Mouse (Mus musculus): ENCODE measurements around the gene Plch2. TPM values are rescaled to one million over a fixed set of nuclear protein-coding genes. Genes with fewer than 3 reads are reported as not detected.

The Plch2 gene
- total RNA-seq, 2 experiments from 2014 or later = 91.1 to 92.0 TPM

DNA sequence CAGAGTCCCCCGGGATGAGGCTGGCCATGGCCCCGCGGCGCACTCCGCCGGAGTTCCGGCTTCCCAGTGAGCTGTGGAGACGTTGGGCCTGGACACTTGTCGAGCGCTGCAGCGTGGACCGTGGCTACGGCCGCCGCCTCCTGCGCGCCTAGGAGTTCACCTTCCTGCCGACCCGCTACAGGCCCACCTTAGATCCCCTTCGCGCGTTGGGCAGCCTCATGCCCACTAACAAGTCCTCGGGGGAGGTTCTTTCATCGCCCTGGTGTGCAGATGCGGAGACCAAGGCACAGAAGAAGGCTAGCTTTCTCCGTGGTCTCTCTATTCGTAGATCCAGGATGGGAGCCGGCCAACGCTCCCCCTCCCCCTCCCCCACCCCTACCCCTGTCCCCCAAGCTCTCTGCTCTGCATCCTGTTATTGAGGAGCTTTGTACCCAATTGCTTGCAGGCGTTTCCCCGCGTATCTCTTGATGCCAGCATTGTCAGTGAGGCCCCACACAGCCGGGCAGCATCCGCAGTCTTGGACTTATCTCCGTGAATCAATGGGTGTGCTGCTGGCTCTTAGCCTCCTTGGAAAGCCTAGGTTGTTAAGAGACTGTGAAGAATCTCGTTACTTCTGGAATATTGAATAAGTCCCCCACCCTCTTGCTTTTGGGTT lies 91.9 kb downstream of the Plch2 start:
- DNase-seq (ENCODE audit: low spot score in 2 of 2) = no peak
- no peak for TF ChIP-seq CTCF (conservative IDR thresholded peaks at IDR 0.05)
- peak overlapping the region; percentile 99 for H3K27ac ChIP-seq
- peak overlapping the region; percentile 92 for H3K4me3 ChIP-seq

DNA sequence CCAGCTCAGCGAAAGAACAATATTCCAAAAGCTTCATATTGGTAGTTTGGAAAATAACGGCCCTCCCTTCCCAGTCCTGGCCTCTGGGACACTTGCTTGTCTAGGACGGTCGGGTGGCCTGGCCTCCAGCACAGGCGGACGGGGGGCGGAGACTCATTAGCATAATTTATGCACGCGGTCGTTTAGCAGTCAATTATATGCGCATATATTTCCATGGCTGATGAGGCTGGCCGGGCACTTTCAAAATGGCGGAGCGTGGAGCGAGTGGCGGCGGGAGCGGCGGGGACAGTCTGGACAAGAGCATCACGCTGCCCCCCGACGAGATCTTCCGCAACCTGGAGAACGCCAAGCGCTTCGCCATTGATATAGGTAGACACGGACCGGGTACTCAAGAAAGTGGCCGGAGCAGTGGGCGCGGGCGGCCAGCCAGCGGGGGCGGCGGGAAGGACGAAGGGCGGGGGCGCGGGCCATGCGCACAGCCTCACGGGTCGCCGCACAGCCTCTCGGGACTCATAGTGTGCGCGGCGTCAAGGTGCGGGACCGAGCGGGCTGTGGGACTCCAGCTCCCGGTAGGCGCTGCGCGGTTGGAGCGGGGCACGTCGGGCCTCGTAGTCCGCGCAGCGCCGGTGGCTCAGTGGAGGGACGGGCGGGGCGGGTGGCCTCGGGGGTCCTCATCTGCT lies 92.5 kb downstream of the Plch2 start, which contains the start of gene Pank4:
Gene Pank4, plus strand, starts transcription at position 223 of the 680 bp plus-strand sequence.
- TF ChIP-seq CTCF (conservative IDR thresholded peaks at IDR 0.05) = no peak
- H3K4me3 ChIP-seq = peak within 1 kb of the TSS; percentile 92
- peak; percentile 88 to 91 for DNase-seq (ENCODE audit: low spot score in 2 of 2)
- peak within 1 kb of the TSS; percentile 99 for H3K27ac ChIP-seq

DNA sequence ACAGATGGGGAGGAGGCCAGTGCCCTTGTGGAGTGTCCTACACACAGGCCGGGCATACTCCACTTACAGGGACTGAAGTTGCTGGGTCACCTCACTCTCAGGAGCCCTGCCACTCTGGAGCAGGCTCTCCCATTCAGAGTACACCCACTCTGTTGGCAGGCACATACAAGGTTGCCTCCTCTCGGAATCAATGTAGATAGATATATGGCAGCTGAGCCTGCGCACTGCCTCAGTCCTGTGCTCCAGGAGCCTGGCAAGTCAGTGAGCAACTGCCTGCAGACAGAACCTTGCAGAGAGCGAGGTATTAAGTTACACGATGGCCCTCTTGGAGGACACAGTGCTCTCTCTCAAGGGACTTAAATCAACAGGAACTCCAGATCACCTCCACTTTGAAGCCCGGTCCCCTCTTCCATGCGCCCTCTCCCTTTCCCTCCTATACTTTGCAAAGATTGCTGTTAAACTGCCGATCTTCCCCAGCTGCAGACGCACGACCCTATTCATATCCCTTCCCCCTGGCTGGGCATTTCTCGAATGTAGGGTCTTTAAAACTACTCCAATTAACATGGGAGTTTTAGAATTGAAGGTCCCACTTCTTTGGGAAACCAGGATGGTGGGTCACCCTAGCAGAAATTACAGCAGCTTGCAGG lies 93.3 kb downstream of the Plch2 start:
- TF ChIP-seq CTCF (conservative IDR thresholded peaks at IDR 0.05) = no peak
- Histone ChIP-seq H3K4me3 (peak overlapping the region; percentile 92), H3K27ac (peak overlapping the region; percentile 99)
- no peak for DNase-seq (ENCODE audit: low spot score in 2 of 2)

GRCm38 (mm10) chr4:154962683-154963082 lies 93.9 kb downstream of the Plch2 start:
- no peak for DNase-seq (ENCODE audit: low spot score in 2 of 2)
- peak overlapping the region; percentile 92 for H3K4me3 ChIP-seq
- no peak for TF ChIP-seq CTCF (conservative IDR thresholded peaks at IDR 0.05)
- H3K27ac ChIP-seq = peak overlapping the region; percentile 99

DNA sequence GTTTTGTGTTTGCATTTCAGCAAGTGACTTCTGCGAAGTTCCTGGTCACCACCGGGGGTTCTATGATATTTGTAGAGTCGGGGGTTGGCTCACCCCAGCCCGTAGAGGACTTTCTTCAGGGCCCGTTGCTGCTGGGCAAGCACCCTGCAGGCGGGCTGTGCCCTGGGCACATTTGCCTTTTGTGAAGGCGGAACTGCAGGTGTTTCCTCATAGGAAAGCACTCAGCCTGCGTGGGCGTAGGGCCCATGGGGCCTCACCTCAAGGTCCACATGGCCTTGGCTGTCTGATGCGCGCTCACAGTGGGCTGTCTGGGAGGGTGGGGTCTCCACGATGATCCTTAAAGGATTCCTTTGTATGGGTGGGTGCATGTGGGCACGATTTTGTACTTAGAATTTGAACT lies 94.7 kb downstream of the Plch2 start:
- peak overlapping the region; percentile 99 for H3K27ac ChIP-seq
- no peak for TF ChIP-seq CTCF (conservative IDR thresholded peaks at IDR 0.05)
- no peak for DNase-seq (ENCODE audit: low spot score in 2 of 2)
- H3K4me3 ChIP-seq = peak overlapping the region; percentile 92

- peak; percentile 41 for TF ChIP-seq CTCF (conservative IDR thresholded peaks at IDR 0.05)
- Histone ChIP-seq H3K4me3 (peak overlapping the region; percentile 92), H3K27ac (peak overlapping the region; percentile 99)
- DNase-seq (ENCODE audit: low spot score in 2 of 2) = no peak
These were observed 95.3 kb downstream of the Plch2 start for GRCm38 (mm10) chr4:154961226-154961738.

- no peak for TF ChIP-seq CTCF (conservative IDR thresholded peaks at IDR 0.05)
- Histone ChIP-seq H3K27ac (peak within 1 kb of the TSS; percentile 99), H3K4me3 (peak within 1 kb of the TSS; percentile 92)
- peak; percentile 59 to 66 for DNase-seq (ENCODE audit: low spot score in 2 of 2)
These were observed 95.8 kb downstream of the Plch2 start, which contains the start of gene Hes5 for GRCm38 (mm10) chr4:154960690-154961225. Gene Hes5 (plus strand): TSS chr4:154960923.

DNA sequence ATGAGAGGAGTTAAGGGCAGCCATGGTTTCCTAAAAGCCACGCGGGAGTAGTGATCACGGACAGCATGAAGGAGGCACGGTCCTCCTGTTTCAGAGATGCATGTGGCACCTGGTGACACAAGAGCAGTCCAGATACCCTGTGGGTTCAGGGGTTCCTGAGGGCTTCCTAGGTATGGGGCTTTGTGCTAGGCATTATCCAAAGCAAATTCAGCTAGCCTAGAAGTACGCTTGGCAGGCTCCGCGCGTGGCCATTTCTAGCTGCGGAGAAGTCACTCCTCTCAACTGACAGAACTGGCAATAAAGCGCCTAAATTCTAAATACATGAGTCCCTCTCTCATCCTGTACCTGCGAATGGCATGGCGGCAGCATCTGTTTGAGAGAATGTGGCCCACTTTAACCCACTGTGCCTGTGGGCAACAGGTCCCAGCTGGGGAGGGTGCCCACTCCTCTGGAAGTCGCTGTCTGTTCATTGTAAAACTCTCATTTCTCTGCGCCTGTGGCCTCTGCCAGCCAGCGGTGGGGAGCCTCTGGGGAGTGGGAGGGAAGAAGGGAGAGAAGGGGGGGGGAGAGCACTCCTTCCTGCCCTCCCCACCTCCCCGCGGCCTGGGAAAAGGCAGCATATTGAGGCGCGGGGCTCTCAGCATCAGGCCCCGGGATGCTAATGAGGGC lies 96.4 kb downstream of the Plch2 start:
- Histone ChIP-seq H3K4me3 (peak overlapping the region; percentile 92), H3K27ac (peak overlapping the region; percentile 12; the same call in 1 of the 2 replicates)
- TF ChIP-seq CTCF (conservative IDR thresholded peaks at IDR 0.05) = no peak
- DNase-seq (ENCODE audit: low spot score in 2 of 2) = no peak

GRCm38 (mm10) chr4:154958621-154959020 lies 98.0 kb downstream of the Plch2 start:
- Histone ChIP-seq H3K4me3 (no peak overlapping the region), H3K27ac (no peak overlapping the region)
- DNase-seq (ENCODE audit: low spot score in 2 of 2) = no peak
- no peak for TF ChIP-seq CTCF (conservative IDR thresholded peaks at IDR 0.05)

GRCm38 (mm10) chr4:154958171-154958570 lies 98.4 kb downstream of the Plch2 start:
- no peak overlapping the region for H3K4me3 ChIP-seq
- no peak for TF ChIP-seq CTCF (conservative IDR thresholded peaks at IDR 0.05)
- no peak overlapping the region for H3K27ac ChIP-seq

GRCm38 (mm10) chr4:154957289-154957993 lies 99.1 kb downstream of the Plch2 start:
- DNase-seq (ENCODE audit: low spot score in 2 of 2) = no peak
- Histone ChIP-seq H3K4me3 (no peak overlapping the region), H3K27ac (no peak overlapping the region)
- TF ChIP-seq CTCF (conservative IDR thresholded peaks at IDR 0.05) = no peak

More at GRCm38 (mm10) chr4:154958171-154958570, 98.4 kb downstream of the Plch2 start:
- peak; percentile 55 to 71 for DNase-seq (ENCODE audit: low spot score in 2 of 2)

GRCm38 (mm10) chr4:154956604-154957003 lies 100.0 kb downstream of the Plch2 start:
- TF ChIP-seq CTCF (conservative IDR thresholded peaks at IDR 0.05) = no peak
- no peak for DNase-seq (ENCODE audit: low spot score in 2 of 2)
- Histone ChIP-seq H3K4me3 (no peak overlapping the region), H3K27ac (no peak overlapping the region)
